21 mouse cellular contexts compared by ENCODE assay signal in the genomic region with DNA sequence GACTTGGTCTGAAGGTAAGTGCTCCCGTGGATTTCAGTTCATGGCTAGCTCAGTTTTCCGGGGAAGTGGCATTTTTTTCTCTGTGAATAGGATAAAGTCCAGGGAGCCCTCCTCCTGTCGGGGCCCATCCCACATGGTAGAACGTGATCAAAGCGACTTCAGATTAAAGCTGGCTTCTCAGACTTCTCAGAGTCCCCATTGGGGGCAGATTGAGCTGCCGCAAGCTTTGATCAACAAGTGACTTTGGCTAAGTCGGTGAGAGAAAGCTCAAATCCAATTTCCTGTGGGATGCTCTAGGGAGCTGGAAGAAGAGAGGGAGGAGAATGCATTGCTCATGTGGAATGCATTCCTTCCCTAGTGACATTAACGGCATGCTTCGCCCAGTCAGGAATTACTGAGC. TPM values are rescaled to one million over a fixed set of nuclear protein-coding genes. Genes with fewer than 3 reads are reported as not detected.
DNase-seq lines count a peak whose midpoint lies in the region; ATAC-seq and TF ChIP-seq lines count a peak whose summit lies in the region.
"Had no signal": no experiment of that assay in that cellular context is flagged by ENCODE, and none has a peak within 500 bp of the region (broad histone marks: within the 10 kb centered on the region; RNA-seq: fewer than 3 reads in every experiment).

No protein-coding gene starts in this region.

- no peak overlapping the region for H3K27ac ChIP-seq in hindbrain, embryonic 10.5 days
- no peak overlapping the region for H3K27ac ChIP-seq in hindbrain, embryonic 13.5 days
- no peak overlapping the region for H3K27ac ChIP-seq in embryonic facial prominence, embryonic 14.5 days (replicated peaks; ENCODE audit: low read depth, low read length)
- no peak overlapping the region for H3K27ac ChIP-seq in midbrain, embryonic 16.5 days (ENCODE audit: low read length)
- H3K27ac ChIP-seq in hindbrain, embryonic 12.5 days: no peak overlapping the region
- H3K27ac ChIP-seq in hindbrain, embryonic 11.5 days (ENCODE audit: low read depth, low read length): no peak overlapping the region
- H3K27ac ChIP-seq: embryonic facial prominence, embryonic 12.5 days; heart, embryonic 10.5 days; layer of hippocampus, adult 2 months; neural tube, embryonic 12.5 days; stomach, embryonic 15.5 days had no signal

- no peak for TF ChIP-seq POLR2A in brain, embryonic 14.5 days (IDR thresholded peaks at IDR 0.05; ENCODE audit: borderline replicate concordance, extremely low read depth, insufficient read depth, insufficient read length, poor library complexity, severe bottlenecking)

- no peaks in the 10 kb centered on the region for H3K9me3 ChIP-seq in hindbrain, embryonic 10.5 days
- no peaks in the 10 kb centered on the region for H3K9me3 ChIP-seq in hindbrain, embryonic 13.5 days
- H3K9me3 ChIP-seq in embryonic facial prominence, embryonic 14.5 days (ENCODE audit: control insufficient read depth, low read length): no peaks in the 10 kb centered on the region
- H3K9me3 ChIP-seq in midbrain, embryonic 16.5 days (replicated peaks; ENCODE audit: control insufficient read depth, low read length, poor library complexity, severe bottlenecking): no peaks in the 10 kb centered on the region
- no peaks in the 10 kb centered on the region for H3K9me3 ChIP-seq in hindbrain, embryonic 12.5 days (replicated peaks)
- no peaks in the 10 kb centered on the region for H3K9me3 ChIP-seq in hindbrain, embryonic 11.5 days (ENCODE audit: control insufficient read depth, low read length)
- H3K9me3 ChIP-seq: embryonic facial prominence, embryonic 12.5 days; heart, embryonic 10.5 days; neural tube, embryonic 12.5 days; stomach, embryonic 15.5 days had no signal

- peaks cover 19% of the 10 kb centered on the region for H3K4me1 ChIP-seq in hindbrain, embryonic 10.5 days (replicated peaks)
- 0 out of 2 replicates have a peak, but pooled peaks cover 7% of the 10 kb centered on the region for H3K4me1 ChIP-seq in hindbrain, embryonic 13.5 days (replicated peaks)
- peaks cover 11% of the 10 kb centered on the region for H3K4me1 ChIP-seq in embryonic facial prominence, embryonic 14.5 days (ENCODE audit: control insufficient read depth, insufficient read depth, low read length)
- H3K4me1 ChIP-seq in midbrain, embryonic 16.5 days (ENCODE audit: control insufficient read depth, insufficient read depth, low read length): no peaks in the 10 kb centered on the region
- 0 out of 2 replicates have a peak, but pooled peaks cover 6% of the 10 kb centered on the region for H3K4me1 ChIP-seq in hindbrain, embryonic 12.5 days
- H3K4me1 ChIP-seq in hindbrain, embryonic 11.5 days (replicated peaks; ENCODE audit: control insufficient read depth, insufficient read depth, low read length): no peaks in the 10 kb centered on the region
- H3K4me1 ChIP-seq: neural tube, embryonic 12.5 days had no signal

- peak; percentile 38 for DNase-seq in hindbrain, embryonic 10.5 days (ENCODE audit: low spot score)
- peak; percentile 54 for DNase-seq in brain, embryonic 14.5 days (ENCODE audit: low read depth)
- DNase-seq in embryonic facial prominence, embryonic 14.5 days (ENCODE audit: low spot score): peak; percentile 68
- no peak for DNase-seq in hindbrain, embryonic 11.5 days (ENCODE audit: low spot score)
- DNase-seq: cerebellum, adult 9-11 months; liver, postnatal 0 days; lung, postnatal 10 days; right cerebral cortex, postnatal 14 days; spleen, adult 18-20 months; thymus, adult 18-20 months had no signal

- WGBS in hindbrain, embryonic 10.5 days: 26% methylated on average over 9 of the region's 9 CpGs
- WGBS in hindbrain, embryonic 13.5 days: 39% methylated on average over 9 of the region's 9 CpGs
- WGBS in embryonic facial prominence, embryonic 14.5 days: 11% methylated on average over 9 of the region's 9 CpGs
- WGBS in midbrain, embryonic 16.5 days: 3% methylated on average over 9 of the region's 9 CpGs
- WGBS in hindbrain, embryonic 12.5 days: 30% methylated on average over 9 of the region's 9 CpGs
- 32% methylated on average over 9 of the region's 9 CpGs for WGBS in hindbrain, embryonic 11.5 days

- no peak overlapping the region for H3K9ac ChIP-seq in hindbrain, embryonic 13.5 days
- H3K9ac ChIP-seq in embryonic facial prominence, embryonic 14.5 days (ENCODE audit: low read depth, low read length): no peak overlapping the region
- no peak overlapping the region for H3K9ac ChIP-seq in midbrain, embryonic 16.5 days (ENCODE audit: low read depth, low read length)
- no peak overlapping the region for H3K9ac ChIP-seq in hindbrain, embryonic 12.5 days
- no peak overlapping the region for H3K9ac ChIP-seq in hindbrain, embryonic 11.5 days (ENCODE audit: low read depth, low read length)
- H3K9ac ChIP-seq: embryonic facial prominence, embryonic 12.5 days; liver, postnatal 0 days; neural tube, embryonic 12.5 days; stomach, embryonic 15.5 days had no signal

- H3K4me2 ChIP-seq in hindbrain, embryonic 13.5 days: no peak overlapping the region
- no peak overlapping the region for H3K4me2 ChIP-seq in embryonic facial prominence, embryonic 14.5 days (ENCODE audit: low read depth, low read length)
- 0 out of 2 replicates have a peak overlapping the region, but pooled peaks have one; percentile 7 for H3K4me2 ChIP-seq in midbrain, embryonic 16.5 days (ENCODE audit: low read length)
- H3K4me2 ChIP-seq in hindbrain, embryonic 12.5 days (replicated peaks): no peak overlapping the region
- H3K4me2 ChIP-seq in hindbrain, embryonic 11.5 days (replicated peaks; ENCODE audit: low read depth, low read length): no peak overlapping the region
- H3K4me2 ChIP-seq: embryonic facial prominence, embryonic 12.5 days; neural tube, embryonic 12.5 days; stomach, embryonic 15.5 days had no signal

- H3K4me3 ChIP-seq in hindbrain, embryonic 10.5 days: no peak overlapping the region
- no peak overlapping the region for H3K4me3 ChIP-seq in hindbrain, embryonic 13.5 days
- no peak overlapping the region for H3K4me3 ChIP-seq in embryonic facial prominence, embryonic 14.5 days (ENCODE audit: low read depth, low read length)
- H3K4me3 ChIP-seq in midbrain, embryonic 16.5 days (ENCODE audit: low read depth, low read length): no peak overlapping the region
- H3K4me3 ChIP-seq in hindbrain, embryonic 12.5 days: no peak overlapping the region
- no peak overlapping the region for H3K4me3 ChIP-seq in hindbrain, embryonic 11.5 days (ENCODE audit: low read depth, low read length)
- H3K4me3 ChIP-seq: embryonic facial prominence, embryonic 12.5 days; heart, embryonic 10.5 days; layer of hippocampus, adult 2 months; neural tube, embryonic 12.5 days; stomach, embryonic 15.5 days had no signal

- H3K36me3 ChIP-seq in hindbrain, embryonic 10.5 days: no peaks in the 10 kb centered on the region
- H3K36me3 ChIP-seq in hindbrain, embryonic 13.5 days: no peaks in the 10 kb centered on the region
- H3K36me3 ChIP-seq in embryonic facial prominence, embryonic 14.5 days (ENCODE audit: control insufficient read depth, insufficient read depth, low read length): no peaks in the 10 kb centered on the region
- H3K36me3 ChIP-seq in midbrain, embryonic 16.5 days (ENCODE audit: control insufficient read depth, insufficient read depth, low read length): no peaks in the 10 kb centered on the region
- no peaks in the 10 kb centered on the region for H3K36me3 ChIP-seq in hindbrain, embryonic 12.5 days
- no peaks in the 10 kb centered on the region for H3K36me3 ChIP-seq in hindbrain, embryonic 11.5 days (ENCODE audit: control insufficient read depth, insufficient read depth, low read length)
- H3K36me3 ChIP-seq: embryonic facial prominence, embryonic 12.5 days; heart, embryonic 10.5 days; neural tube, embryonic 12.5 days; stomach, embryonic 15.5 days had no signal

- 0 out of 2 replicates have a peak, but pooled peaks cover 2% of the 10 kb centered on the region for H3K27me3 ChIP-seq in hindbrain, embryonic 10.5 days (ENCODE audit: insufficient read depth, poor library complexity, severe bottlenecking)
- H3K27me3 ChIP-seq in hindbrain, embryonic 13.5 days: peaks cover 10% of the 10 kb centered on the region; the same call in 1 of the 2 replicates
- 0 out of 2 replicates have a peak, but pooled peaks cover 2% of the 10 kb centered on the region for H3K27me3 ChIP-seq in embryonic facial prominence, embryonic 14.5 days (replicated peaks; ENCODE audit: control insufficient read depth, insufficient read depth, low read length)
- no peaks in the 10 kb centered on the region for H3K27me3 ChIP-seq in midbrain, embryonic 16.5 days (ENCODE audit: control insufficient read depth, insufficient read depth, low read depth, low read length)
- no peaks in the 10 kb centered on the region for H3K27me3 ChIP-seq in hindbrain, embryonic 12.5 days
- no peaks in the 10 kb centered on the region for H3K27me3 ChIP-seq in hindbrain, embryonic 11.5 days (ENCODE audit: control insufficient read depth, insufficient read depth, low read length)
- H3K27me3 ChIP-seq: embryonic facial prominence, embryonic 12.5 days; neural tube, embryonic 12.5 days had no signal

- no peak for ATAC-seq in hindbrain, embryonic 13.5 days (ENCODE audit: low FRiP score)
- no peak for ATAC-seq in embryonic facial prominence, embryonic 14.5 days (ENCODE audit: low read depth)
- 0 out of 2 replicates have a peak, but pooled peaks have one; percentile 58 for ATAC-seq in midbrain, embryonic 16.5 days
- no peak for ATAC-seq in hindbrain, embryonic 12.5 days (ENCODE audit: low FRiP score)
- ATAC-seq in hindbrain, embryonic 11.5 days (ENCODE audit: low FRiP score): no peak
- ATAC-seq: forebrain, embryonic 14.5 days; hindbrain, embryonic 16.5 days; intestine, embryonic 16.5 days; liver, postnatal 0 days had no signal

- no peak for TF ChIP-seq CTCF in brain, embryonic 14.5 days (IDR thresholded peaks at IDR 0.05; ENCODE audit: borderline replicate concordance, extremely low read depth, insufficient read depth, insufficient read length)

RNA-seq across cellular contexts. Expression of a gene that starts 10.1 kb away (rescaled TPM):
- 21.2 and 22.7 TPM in 2 replicates for polyA plus RNA-seq in hindbrain, embryonic 10.5 days (2016; fragmentation: Nextera tagmentation; extraction: Ambion mirVana)
- polyA plus RNA-seq in hindbrain, embryonic 13.5 days (2015; fragmentation: Nextera tagmentation; extraction: Ambion mirVana): 12.1 and 12.2 TPM in 2 replicates
- polyA plus RNA-seq in brain, embryonic 14.5 days (2012; rRNA removed): 11.7 and 16.5 TPM in 2 replicates
- 19.7 and 22.5 TPM in 2 replicates for polyA plus RNA-seq in embryonic facial prominence, embryonic 14.5 days (2014; fragmentation: Nextera tagmentation; extraction: Ambion mirVana)
- 14.7 and 14.8 TPM in 2 replicates for polyA plus RNA-seq in midbrain, embryonic 16.5 days (2015; fragmentation: Nextera tagmentation; extraction: Ambion mirVana)
- 31.1 and 31.4 TPM in 2 replicates for polyA plus RNA-seq in hindbrain, embryonic 12.5 days (2016; fragmentation: Nextera tagmentation; extraction: Ambion mirVana)
- 9.7 and 12.0 TPM in 2 replicates for polyA plus RNA-seq in hindbrain, embryonic 11.5 days (2014; fragmentation: Nextera tagmentation; extraction: Ambion mirVana)
